Mouse (Mus musculus): ENCODE data around the gene Agap2. TPM values are rescaled to one million over a fixed set of nuclear protein-coding genes. Genes with fewer than 3 reads are reported as not detected.
"Not testable (repeated sequence)": the region's sequence is repeated elsewhere in the genome, so short reads cannot be mapped to it uniquely, and the experiment has no call there.

Agap2 gene
- polyA plus RNA-seq, 1 experiment from 2014 or later: 1.5 TPM

GRCm38 (mm10) chr10:127061513-127061912, 13.6 kb upstream of the Agap2 start:
- 71% methylated on average over 2 of the region's 2 CpGs for WGBS
- Histone ChIP-seq H3K36me3 (ENCODE audit: poor library complexity, severe bottlenecking) (peaks cover 34% of the 10 kb centered on the region), H3K4me3 (peak overlapping the region; percentile 92; the same call in 1 of the 2 replicates), H3K27ac (peak overlapping the region; percentile 96), H3K4me2 (peak overlapping the region; percentile 91), H3K9ac (peak overlapping the region; percentile 97), H3K27me3 (no peaks in the 10 kb centered on the region), H3K4me1 (peaks cover 54% of the 10 kb centered on the region), H3K9me3 (replicated peaks) (no peaks in the 10 kb centered on the region)
- ATAC-seq: no peak

- Histone ChIP-seq H3K36me3 (ENCODE audit: poor library complexity, severe bottlenecking) (peaks cover 34% of the 10 kb centered on the region), H3K27ac (peak overlapping the region; percentile 72; the same call in 1 of the 2 replicates), H3K4me1 (peaks cover 59% of the 10 kb centered on the region)
- H3K4me3 ChIP-seq; H3K4me2 ChIP-seq; H3K9me3 ChIP-seq (replicated peaks); ATAC-seq; H3K9ac ChIP-seq; H3K27me3 ChIP-seq: not testable (repeated sequence)
- WGBS: 83% methylated on average over 4 of the region's 4 CpGs
These were observed 13.0 kb upstream of the Agap2 start for GRCm38 (mm10) chr10:127062101-127062500.

- Histone ChIP-seq H3K9me3 (replicated peaks) (no peaks in the 10 kb centered on the region), H3K27ac (peak overlapping the region; percentile 72), H3K9ac (no peak overlapping the region), H3K27me3 (no peaks in the 10 kb centered on the region), H3K4me2 (peak overlapping the region; percentile 59), H3K4me3 (peak overlapping the region; percentile 95; the same call in 1 of the 2 replicates), H3K36me3 (ENCODE audit: poor library complexity, severe bottlenecking) (peaks cover 34% of the 10 kb centered on the region), H3K4me1 (peaks cover 59% of the 10 kb centered on the region)
- no peak for ATAC-seq
- WGBS: 79% methylated on average over 5 of the region's 5 CpGs
These were observed 12.6 kb upstream of the Agap2 start for GRCm38 (mm10) chr10:127062503-127062902.

GRCm38 (mm10) chr10:127063239-127063872, 11.7 kb upstream of the Agap2 start, which contains the start of gene Cdk4:
Cdk4 (plus strand) TSS chr10:127063534.
- H3K4me2 ChIP-seq: peak within 1 kb of the TSS; percentile 92
- H3K27ac ChIP-seq: peak within 1 kb of the TSS; percentile 90
- peaks cover 53% of the 10 kb centered on the region for H3K4me1 ChIP-seq
- H3K27me3 ChIP-seq: no peaks in the 10 kb centered on the region
- under 1% methylated on average over 44 of the region's 46 CpGs for WGBS
- H3K36me3 ChIP-seq (ENCODE audit: poor library complexity, severe bottlenecking): peaks cover 38% of the 10 kb centered on the region
- H3K9me3 ChIP-seq (replicated peaks): no peaks in the 10 kb centered on the region
- H3K9ac ChIP-seq: peak within 1 kb of the TSS; percentile 99
- peak within 1 kb of the TSS; percentile 95 for H3K4me3 ChIP-seq
- peak; percentile 91 for ATAC-seq

- ATAC-seq: no peak
- WGBS: 12% methylated on average over 37 of the region's 37 CpGs
- peaks cover 56% of the 10 kb centered on the region for H3K4me1 ChIP-seq
These were observed 10.9 kb upstream of the Agap2 start for GRCm38 (mm10) chr10:127063913-127064870.

GRCm38 (mm10) chr10:127065981-127066380, 9.1 kb upstream of the Agap2 start:
- Histone ChIP-seq H3K9me3 (replicated peaks) (no peaks in the 10 kb centered on the region), H3K36me3 (ENCODE audit: poor library complexity, severe bottlenecking) (peaks cover 42% of the 10 kb centered on the region), H3K27me3 (no peaks in the 10 kb centered on the region), H3K27ac (no peak overlapping the region), H3K9ac (no peak overlapping the region), H3K4me2 (no peak overlapping the region), H3K4me3 (no peak overlapping the region), H3K4me1 (peaks cover 57% of the 10 kb centered on the region)
- WGBS: 92% methylated on average over 9 of the region's 9 CpGs
- no peak for ATAC-seq

More at GRCm38 (mm10) chr10:127063913-127064870, 10.9 kb upstream of the Agap2 start:
- Histone ChIP-seq H3K4me3 (peak overlapping the region; percentile 95), H3K9ac (peak overlapping the region; percentile 99), H3K27ac (peak overlapping the region; percentile 90), H3K4me2 (peak overlapping the region; percentile 92), H3K27me3 (no peaks in the 10 kb centered on the region), H3K36me3 (ENCODE audit: poor library complexity, severe bottlenecking) (peaks cover 42% of the 10 kb centered on the region), H3K9me3 (replicated peaks) (no peaks in the 10 kb centered on the region)

- Histone ChIP-seq H3K4me3 (no peak overlapping the region; the same call in 1 of the 2 replicates), H3K4me1 (peaks cover 58% of the 10 kb centered on the region), H3K27me3 (no peaks in the 10 kb centered on the region), H3K27ac (0 out of 2 replicates have a peak overlapping the region, but pooled peaks have one; percentile 19), H3K36me3 (ENCODE audit: poor library complexity, severe bottlenecking) (peaks cover 42% of the 10 kb centered on the region), H3K9ac (no peak overlapping the region), H3K9me3 (replicated peaks) (no peaks in the 10 kb centered on the region), H3K4me2 (no peak overlapping the region)
- ATAC-seq: no peak
- WGBS: 92% methylated on average over 14 of the region's 14 CpGs
These were observed 8.5 kb upstream of the Agap2 start for GRCm38 (mm10) chr10:127066519-127067018.

GRCm38 (mm10) chr10:127068360-127069038, 6.6 kb upstream of the Agap2 start:
- Histone ChIP-seq H3K4me2 (peak overlapping the region; percentile 97), H3K27ac (no peak overlapping the region), H3K9me3 (replicated peaks) (no peaks in the 10 kb centered on the region), H3K9ac (peak overlapping the region; percentile 78), H3K27me3 (no peaks in the 10 kb centered on the region), H3K36me3 (ENCODE audit: poor library complexity, severe bottlenecking) (peaks cover 42% of the 10 kb centered on the region), H3K4me1 (peaks cover 49% of the 10 kb centered on the region), H3K4me3 (peak overlapping the region; percentile 58)
- no peak for ATAC-seq
- WGBS: 83% methylated on average over 9 of the region's 9 CpGs

GRCm38 (mm10) chr10:127069281-127070189, 5.5 kb upstream of the Agap2 start:
- Histone ChIP-seq H3K27me3 (no peaks in the 10 kb centered on the region), H3K4me1 (peaks cover 48% of the 10 kb centered on the region), H3K9me3 (replicated peaks) (no peaks in the 10 kb centered on the region), H3K27ac (peak overlapping the region; percentile 95), H3K36me3 (ENCODE audit: poor library complexity, severe bottlenecking) (peaks cover 42% of the 10 kb centered on the region), H3K4me3 (peak overlapping the region; percentile 58), H3K4me2 (peak overlapping the region; percentile 97), H3K9ac (peak overlapping the region; percentile 78)
- peak; percentile 76 for ATAC-seq
- 9% methylated on average over 30 of the region's 30 CpGs for WGBS

GRCm38 (mm10) chr10:127070190-127071121, 4.6 kb upstream of the Agap2 start, which contains the start of gene Tspan31:
Tspan31 (minus strand) TSS chr10:127070264.
- WGBS: 2% methylated on average over 36 of the region's 36 CpGs
- H3K9ac ChIP-seq: peak within 1 kb of the TSS; percentile 78
- H3K36me3 ChIP-seq (ENCODE audit: poor library complexity, severe bottlenecking): peaks cover 33% of the 10 kb centered on the region
- peak; percentile 94 for ATAC-seq
- H3K4me1 ChIP-seq: peaks cover 39% of the 10 kb centered on the region
- no peaks in the 10 kb centered on the region for H3K9me3 ChIP-seq (replicated peaks)
- no peaks in the 10 kb centered on the region for H3K27me3 ChIP-seq
- peak within 1 kb of the TSS; percentile 58 for H3K4me3 ChIP-seq
- H3K27ac ChIP-seq: peak within 1 kb of the TSS; percentile 95
- peak within 1 kb of the TSS; percentile 97 for H3K4me2 ChIP-seq
